Mouse (Mus musculus) liver, adult 2 months (tissue): ENCODE data around the gene Ndufa6.

Source experiments
- CTCF ChIP-seq: fragments of 200-500 bp; IDR thresholded peaks from 2 replicates; pipeline ENCODE4 v1.5.1; 2011; ENCODE audit warnings: low read depth, low read length, control low read depth
- POLR2A ChIP-seq: fragments of 200-500 bp; IDR thresholded peaks from 2 replicates; pipeline ENCODE4 v1.6.1; 2011; ENCODE audit warnings: low read length, control low read depth; ENCODE audit not compliant: insufficient read depth; ENCODE audit errors: extremely low read depth

DNA sequence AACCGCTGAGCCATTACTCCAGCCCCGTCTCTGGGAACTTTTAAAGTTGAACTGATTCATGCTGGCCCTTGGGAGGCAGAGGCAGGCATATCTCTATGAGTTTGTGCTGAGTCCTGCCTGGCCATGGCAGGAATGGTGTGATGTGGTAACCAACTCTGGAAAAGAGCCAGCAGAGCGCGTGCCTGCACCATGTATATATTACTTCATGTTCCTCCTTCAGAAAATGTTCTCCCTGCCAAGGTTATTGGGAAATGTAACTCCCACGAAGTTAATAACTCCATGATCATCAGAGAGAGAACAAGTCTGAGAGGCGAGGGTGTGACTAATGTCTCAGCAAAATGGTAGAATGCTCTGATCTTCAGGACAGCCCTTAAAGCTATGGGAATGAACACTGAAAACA, 36.3 kb downstream of the Ndufa6 start:
- TF ChIP-seq CTCF (no peak), POLR2A (no peak)
